Mouse (Mus musculus) adrenal gland, postnatal 36 days (tissue): ENCODE results near the gene Raly. TPM values are rescaled to one million over a fixed set of nuclear protein-coding genes. Genes with fewer than 3 reads are reported as not detected.
A peak's percentile ranks its signal among the peaks of the same experiment; 100 is the strongest.

Experiments
- DNase-seq, 2 experiments: peaks; one replicate each; pipeline ENCODE4 v3.0.0; 2021; ENCODE audit warnings: mixed read lengths in 1 of 2
- long read RNA-seq, 2 experiments: library from polyadenylated mRNA; stranded (forward); transcript quantifications; one replicate each; pipeline ENCODE4 v2.0.0; 2021; ENCODE audit warnings: borderline sequencing depth in 2 of 2
- total RNA-seq, 2 experiments: library from RNA; stranded (reverse); gene quantifications; 2 replicates each; pipeline ENCODE4 v1.2.3; 2021

Raly gene
- total RNA-seq, result 100 to 1,000 TPM; 187 to 234 TPM
- long read RNA-seq, experiment 1, transcript Raly-202 (9 exons, 1,747 nt), result major isoform, 6 of 10 reads
- long read RNA-seq, experiment 1, partial matches to known transcripts, result 2 of 10 reads
- long read RNA-seq, experiment 1, other reads (novel, unspliced or antisense), result 0 of 10 reads
- long read RNA-seq, experiment 2, partial matches to known transcripts, result 1 of 8 reads
- long read RNA-seq, experiment 2, other reads (novel, unspliced or antisense), result 1 of 8 reads

GRCm38 (mm10) chr2:154790656-154791483, at the start of gene Raly, which contains the start of gene a:
Raly (plus strand) TSS chr2:154791096.
a (plus strand) TSS chr2:154791402.
- peak; percentile 99 to 100 for DNase-seq

GRCm38 (mm10) chr2:154742911-154743819, 47.7 kb upstream of the Raly start:
- DNase-seq, result peak; percentile 61 to 63

- DNase-seq, result no peak
Observed at GRCm38 (mm10) chr2:154743915-154744314, 47.0 kb upstream of the Raly start.

- no peak for DNase-seq
Observed at GRCm38 (mm10) chr2:154748383-154748782, 42.5 kb upstream of the Raly start.

GRCm38 (mm10) chr2:154749046-154750036, 41.6 kb upstream of the Raly start:
- peak; percentile 28 to 50 for DNase-seq

- DNase-seq, result peak; percentile 76 to 86
Observed at GRCm38 (mm10) chr2:154751924-154752323, 39.0 kb upstream of the Raly start.

GRCm38 (mm10) chr2:154754068-154754560, 36.8 kb upstream of the Raly start:
- no peak for DNase-seq

- no peak for DNase-seq
Observed at GRCm38 (mm10) chr2:154755791-154756190, 35.1 kb upstream of the Raly start.

- DNase-seq, result no peak
Observed at GRCm38 (mm10) chr2:154757691-154758090, 33.2 kb upstream of the Raly start.

GRCm38 (mm10) chr2:154758454-154758853, 32.4 kb upstream of the Raly start:
- no peak for DNase-seq

- no peak for DNase-seq
Observed at GRCm38 (mm10) chr2:154763226-154763625, 27.7 kb upstream of the Raly start.

GRCm38 (mm10) chr2:154764828-154765497, 25.9 kb upstream of the Raly start:
- DNase-seq, result peak in 1 of 2 experiments; percentile 29

- DNase-seq, result no peak
Observed at GRCm38 (mm10) chr2:154765554-154766008, 25.3 kb upstream of the Raly start.

GRCm38 (mm10) chr2:154767051-154767450, 23.8 kb upstream of the Raly start:
- no peak for DNase-seq

GRCm38 (mm10) chr2:154769930-154770329, 21.0 kb upstream of the Raly start, which contains the start of gene Gm14214:
Gm14214 (minus strand) TSS chr2:154770030.
- no peak for DNase-seq

GRCm38 (mm10) chr2:154771604-154772003, 19.3 kb upstream of the Raly start:
- DNase-seq, result no peak

GRCm38 (mm10) chr2:154774032-154774431, 16.9 kb upstream of the Raly start:
- peak in 1 of 2 experiments; percentile 37 for DNase-seq

GRCm38 (mm10) chr2:154776496-154776895, 14.4 kb upstream of the Raly start:
- peak; percentile 84 to 85 for DNase-seq

GRCm38 (mm10) chr2:154779648-154780047, 11.2 kb upstream of the Raly start:
- no peak for DNase-seq

- DNase-seq, result no peak
Observed at GRCm38 (mm10) chr2:154782361-154782760, 8.5 kb upstream of the Raly start.
